Mouse (Mus musculus) limb, embryonic 14.5 days (tissue): ENCODE data around the gene Atad1. TPM values are rescaled to one million over a fixed set of nuclear protein-coding genes. Genes with fewer than 3 reads are reported as not detected.

Experiments used
- ATAC-seq: fragments of 200-750 bp; cut with Nextera tagmentation; 2 replicates; pipeline ENCODE4 v1.8.0; 2017; ENCODE audit warnings: low read depth, moderate number of reproducible peaks, moderate TSS enrichment; ENCODE audit not compliant: low FRiP score
- DNase-seq: peaks from one replicate; pipeline ENCODE4 v3.0.0-alpha.2; 2015; ENCODE audit warnings: low spot score
- H3K27ac ChIP-seq: fragments of 300-500 bp; sonication (generic); replicated peaks from 2 replicates; pipeline ENCODE4 v1.5.1; 2014; ENCODE audit warnings: low read depth, mild to moderate bottlenecking, low read length, moderate library complexity, mixed read lengths
- H3K27me3 ChIP-seq: fragments of 300-500 bp; sonication (generic); 2 replicates; pipeline ENCODE4 v1.6.1; 2014; ENCODE audit warnings: low read length, mixed read lengths; ENCODE audit not compliant: control insufficient read depth, insufficient read depth
- H3K36me3 ChIP-seq: fragments of 300-500 bp; sonication (generic); 2 replicates; pipeline ENCODE4 v1.6.1; 2014; ENCODE audit warnings: mild to moderate bottlenecking, low read length, moderate library complexity, mixed read lengths; ENCODE audit not compliant: control insufficient read depth, insufficient read depth
- H3K4me1 ChIP-seq: fragments of 300-500 bp; sonication (generic); 2 replicates; pipeline ENCODE4 v1.6.1; 2014; ENCODE audit warnings: antibody characterized with exemption, low read length, mixed read lengths; ENCODE audit not compliant: control insufficient read depth, insufficient read depth
- H3K4me2 ChIP-seq: fragments of 300-500 bp; sonication (generic); replicated peaks from 2 replicates; pipeline ENCODE4 v1.6.1; 2014; ENCODE audit warnings: low read depth, mild to moderate bottlenecking, low read length, moderate library complexity; ENCODE audit not compliant: severe bottlenecking
- H3K4me3 ChIP-seq: fragments of 300-500 bp; sonication (generic); replicated peaks from 2 replicates; pipeline ENCODE4 v1.5.1; 2014; ENCODE audit warnings: low read length
- H3K9ac ChIP-seq: fragments of 300-500 bp; sonication (generic); 2 replicates; pipeline ENCODE4 v1.6.1; 2014; ENCODE audit warnings: mild to moderate bottlenecking, low read depth, low read length, moderate library complexity; ENCODE audit not compliant: severe bottlenecking
- H3K9me3 ChIP-seq: fragments of 300-500 bp; sonication (generic); 2 replicates; pipeline ENCODE4 v1.6.1; 2016; ENCODE audit warnings: low read length; ENCODE audit not compliant: control insufficient read depth
- POLR2A ChIP-seq: fragments of 200-500 bp; IDR thresholded peaks from 2 replicates; pipeline ENCODE4 v1.8.0; 2012; ENCODE audit warnings: inconsistent platforms, mild to moderate bottlenecking, moderate library complexity, borderline replicate concordance; ENCODE audit not compliant: insufficient read depth, insufficient read length; ENCODE audit errors: extremely low read depth
- WGBS: fragments of 180-500 bp; shearing (Covaris S2); extraction: QIAGEN DNeasy Blood & Tissue Kit; methylation state at CpG from one replicate; pipeline ENCODE4 v1.1.7; 2014; 5-methylcytosine and 5-hydroxymethylcytosine counted together
- polyA plus RNA-seq, 2 experiments: library from polyadenylated mRNA; depleted of rRNA in 1 of 2; stranded (reverse) in 1 of 2; unstranded in 1 of 2; fragments of >200 nt; fragmentation: Nextera tagmentation in 1 of 2; extraction: Ambion mirVana in 1 of 2; gene quantifications; 2 replicates each; pipeline versions ENCODE4 v1.2.1 to v1.2.3; 2012 to 2014

The Atad1 gene
- polyA plus RNA-seq, 2 experiments: 38.5 to 62.5 TPM

DNA sequence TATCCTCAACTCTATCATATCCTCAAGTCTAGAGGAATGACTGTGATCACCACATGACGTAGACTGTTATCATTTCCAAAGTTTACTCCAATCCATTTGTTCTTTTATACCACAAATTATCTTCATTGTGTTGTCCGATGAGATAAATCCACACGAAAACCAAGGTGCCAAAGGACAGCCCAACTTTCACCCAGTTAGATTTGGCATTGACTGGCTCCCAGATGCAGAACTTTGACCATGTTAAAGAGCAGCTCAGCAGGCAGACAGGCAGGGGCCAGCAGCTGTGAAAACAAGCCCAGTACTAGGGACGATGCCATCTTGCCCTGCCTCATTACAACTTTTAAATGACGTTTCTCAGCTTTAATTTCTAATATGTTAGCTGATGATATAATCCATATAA, 80.2 kb downstream of the Atad1 start:
- no peak for DNase-seq
- H3K36me3 ChIP-seq: peaks cover 22% of the 10 kb centered on the region
- H3K9me3 ChIP-seq: no peaks in the 10 kb centered on the region
- ATAC-seq: no peak
- H3K4me3 ChIP-seq: no peak overlapping the region
- no peaks in the 10 kb centered on the region for H3K27me3 ChIP-seq
- whole genome bisulfite sequencing: 64% methylated on average over 5 of the region's 5 CpGs
- no peaks in the 10 kb centered on the region for H3K4me1 ChIP-seq
- no peak overlapping the region for H3K27ac ChIP-seq
- no peak overlapping the region for H3K4me2 ChIP-seq
- TF ChIP-seq POLR2A: no peak
- H3K9ac ChIP-seq: no peak overlapping the region

- no peak for DNase-seq
- Histone ChIP-seq H3K36me3 (peaks cover 19% of the 10 kb centered on the region), H3K4me1 (no peaks in the 10 kb centered on the region), H3K27ac (no peak overlapping the region), H3K4me3 (no peak overlapping the region), H3K9me3 (no peaks in the 10 kb centered on the region), H3K9ac (no peak overlapping the region), H3K4me2 (no peak overlapping the region), H3K27me3 (no peaks in the 10 kb centered on the region)
- 90% methylated on average over 7 of the region's 7 CpGs for WGBS
- ATAC-seq: no peak
- TF ChIP-seq POLR2A: no peak
These were observed 85.8 kb downstream of the Atad1 start for GRCm38 (mm10) chr19:32653630-32654362.

DNA sequence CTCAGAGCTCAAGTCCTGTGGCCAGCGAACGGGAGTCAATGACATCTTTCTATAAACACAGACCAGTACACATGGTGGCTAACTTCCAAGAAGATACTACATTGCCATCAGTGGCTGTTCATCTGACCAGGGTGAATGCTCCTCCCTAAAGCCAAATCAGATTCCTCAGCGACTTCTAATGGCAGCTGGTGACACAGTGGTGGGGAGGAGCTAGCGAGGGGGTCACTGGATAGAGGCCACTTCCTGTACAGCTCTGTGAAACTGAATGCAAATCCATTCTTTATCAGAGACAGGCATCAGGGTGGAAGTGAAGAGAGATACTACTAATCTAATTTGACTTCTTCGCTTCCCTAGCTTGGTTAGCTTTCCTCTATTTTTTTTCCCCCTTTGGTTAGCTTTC, 86.5 kb downstream of the Atad1 start:
- peaks cover 19% of the 10 kb centered on the region for H3K36me3 ChIP-seq
- no peak for TF ChIP-seq POLR2A
- no peak overlapping the region for H3K4me3 ChIP-seq
- H3K4me1 ChIP-seq: no peaks in the 10 kb centered on the region
- no peak for DNase-seq
- H3K27ac ChIP-seq: no peak overlapping the region
- H3K9ac ChIP-seq: no peak overlapping the region
- ATAC-seq: no peak
- WGBS: 88% methylated on average over 5 of the region's 5 CpGs
- H3K9me3 ChIP-seq: no peaks in the 10 kb centered on the region
- no peaks in the 10 kb centered on the region for H3K27me3 ChIP-seq
- no peak overlapping the region for H3K4me2 ChIP-seq

DNA sequence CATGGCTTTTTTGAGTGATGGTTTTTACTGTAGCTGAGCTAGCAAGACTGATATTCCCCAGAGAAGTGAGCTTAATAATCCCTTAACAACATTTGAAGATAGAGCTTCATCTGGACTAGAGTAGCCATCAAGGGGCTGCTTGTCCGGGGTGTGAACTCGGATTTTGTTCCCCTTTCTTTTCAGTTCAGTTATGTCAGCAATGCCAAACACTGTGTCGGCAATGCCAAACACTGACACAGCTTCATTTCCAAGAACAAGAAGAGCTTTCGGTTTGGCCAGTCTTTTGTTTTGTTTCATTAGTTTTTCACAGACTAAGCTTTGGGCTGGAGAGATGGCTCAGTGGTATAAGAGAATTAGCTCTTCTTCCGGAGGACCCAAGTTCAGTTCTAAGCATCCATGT, 88.5 kb downstream of the Atad1 start:
- Histone ChIP-seq H3K4me2 (no peak overlapping the region), H3K27me3 (no peaks in the 10 kb centered on the region), H3K36me3 (peaks cover 22% of the 10 kb centered on the region), H3K27ac (no peak overlapping the region), H3K4me1 (no peaks in the 10 kb centered on the region), H3K9ac (no peak overlapping the region), H3K9me3 (no peaks in the 10 kb centered on the region), H3K4me3 (no peak overlapping the region)
- 90% methylated on average over 5 of the region's 5 CpGs for WGBS
- DNase-seq (no peak), ATAC-seq (no peak)
- no peak for TF ChIP-seq POLR2A

GRCm38 (mm10) chr19:32648019-32648571, 91.5 kb downstream of the Atad1 start:
- no peak overlapping the region for H3K4me2 ChIP-seq
- H3K27me3 ChIP-seq: no peaks in the 10 kb centered on the region
- no peaks in the 10 kb centered on the region for H3K4me1 ChIP-seq
- DNase-seq (no peak), ATAC-seq (no peak)
- H3K9me3 ChIP-seq: no peaks in the 10 kb centered on the region
- WGBS: 53% methylated on average over 10 of the region's 10 CpGs
- no peak overlapping the region for H3K9ac ChIP-seq
- no peak overlapping the region for H3K4me3 ChIP-seq
- H3K36me3 ChIP-seq: peaks cover 40% of the 10 kb centered on the region
- no peak for TF ChIP-seq POLR2A
- H3K27ac ChIP-seq: no peak overlapping the region
